ENCODE assay signal across 8 mouse cellular contexts in the genomic region with DNA sequence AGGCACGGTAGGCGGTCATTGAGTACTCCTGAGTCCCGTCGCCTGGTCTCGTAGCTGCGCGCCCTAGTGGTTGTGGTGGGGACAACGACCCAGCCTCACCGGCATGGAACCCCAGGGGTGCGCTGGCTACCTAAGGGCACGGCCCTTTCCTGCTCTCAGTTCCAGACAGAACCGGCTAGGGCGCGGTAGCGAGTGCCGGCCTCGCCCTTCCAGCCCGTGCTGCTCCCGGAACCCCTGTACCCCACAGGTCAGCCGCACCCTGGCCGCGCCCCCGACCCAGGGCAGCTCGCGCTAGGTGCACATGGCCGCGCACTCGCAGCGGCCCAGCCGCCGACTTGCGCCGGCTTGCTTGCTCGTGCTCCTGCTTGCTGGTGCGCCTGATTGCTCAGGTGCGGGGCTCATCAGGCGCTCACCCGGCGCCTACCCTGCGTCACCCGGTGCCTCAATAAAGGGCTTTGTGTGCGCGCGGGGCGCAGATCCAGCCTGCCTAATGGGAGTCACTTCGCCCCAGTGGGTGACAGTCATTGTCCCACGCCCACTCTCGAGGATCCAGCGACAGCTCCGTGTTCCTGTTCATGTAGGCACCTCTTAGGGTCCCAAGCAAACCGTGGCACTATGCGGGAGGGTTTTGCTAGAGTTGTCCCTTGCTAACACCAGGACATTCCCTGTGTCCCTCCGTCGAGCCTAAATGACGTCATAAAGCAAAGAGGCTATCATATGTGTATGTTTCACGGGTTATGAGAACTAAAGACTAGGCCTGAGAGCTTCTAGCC. TPM values are rescaled to one million over a fixed set of nuclear protein-coding genes. Genes with fewer than 3 reads are reported as not detected.
DNase-seq lines count a peak whose midpoint lies in the region; ATAC-seq and TF ChIP-seq lines count a peak whose summit lies in the region.

1700016H13Rik (minus strand) TSS at position 665 of the 773 bp plus-strand sequence.

- H3K36me3 ChIP-seq in embryonic facial prominence, embryonic 15.5 days: no peaks in the 10 kb centered on the region
- H3K36me3 ChIP-seq in heart, embryonic 10.5 days: no peaks in the 10 kb centered on the region
- no peaks in the 10 kb centered on the region for H3K36me3 ChIP-seq in liver, embryonic 12.5 days
- no peaks in the 10 kb centered on the region for H3K36me3 ChIP-seq in myocyte (ENCODE audit: control insufficient read depth, insufficient read depth)
- H3K36me3 ChIP-seq in splenic B cell, adult 2 months (ENCODE audit: control insufficient read depth, insufficient read depth, low read length, poor library complexity, severe bottlenecking): no peaks in the 10 kb centered on the region

- H3K27me3 ChIP-seq in embryonic facial prominence, embryonic 15.5 days: no peaks in the 10 kb centered on the region
- H3K27me3 ChIP-seq in heart, embryonic 10.5 days (ENCODE audit: insufficient read depth, poor library complexity, severe bottlenecking): peaks cover 6% of the 10 kb centered on the region; the same call in 1 of the 2 replicates
- peaks cover 14% of the 10 kb centered on the region for H3K27me3 ChIP-seq in liver, embryonic 12.5 days (replicated peaks)
- peaks cover 10% of the 10 kb centered on the region for H3K27me3 ChIP-seq in myocyte (ENCODE audit: control insufficient read depth, insufficient read depth, insufficient read length)
- no peaks in the 10 kb centered on the region for H3K27me3 ChIP-seq in splenic B cell, adult 2 months (ENCODE audit: control insufficient read depth, insufficient read depth, low read length, poor library complexity, severe bottlenecking)

- H3K9ac ChIP-seq in embryonic facial prominence, embryonic 15.5 days: peak within 1 kb of the TSS; percentile 54
- peak within 1 kb of the TSS; percentile 64 for H3K9ac ChIP-seq in liver, embryonic 12.5 days

- peak within 1 kb of the TSS; percentile 93 for H3K4me2 ChIP-seq in embryonic facial prominence, embryonic 15.5 days (replicated peaks)
- H3K4me2 ChIP-seq in liver, embryonic 12.5 days: peak within 1 kb of the TSS; percentile 96
- H3K4me2 ChIP-seq in myocyte (ENCODE audit: low read depth): peak within 1 kb of the TSS; percentile 58

- DNase-seq in layer of hippocampus, adult 11-12 months (ENCODE audit: low spot score): peak; percentile 43
- DNase-seq in layer of hippocampus, adult 9-10 months (ENCODE audit: low spot score): no peak
- DNase-seq in heart, embryonic 10.5 days (ENCODE audit: low spot score): peak; percentile 80
- DNase-seq in kidney, adult 9 months: peak; percentile 70
- DNase-seq in splenic B cell, adult 2 months (ENCODE audit: low read depth, low spot score): peak; percentile 81

- H3K4me1 ChIP-seq in embryonic facial prominence, embryonic 15.5 days: peaks cover 11% of the 10 kb centered on the region; the same call in 1 of the 2 replicates
- peaks cover 7% of the 10 kb centered on the region; the same call in 1 of the 2 replicates for H3K4me1 ChIP-seq in heart, embryonic 10.5 days
- peaks cover 17% of the 10 kb centered on the region; the same call in 1 of the 2 replicates for H3K4me1 ChIP-seq in liver, embryonic 12.5 days

- 3% methylated on average over 50 of the region's 56 CpGs for WGBS in embryonic facial prominence, embryonic 15.5 days
- WGBS in heart, embryonic 10.5 days: under 1% methylated on average over 56 of the region's 56 CpGs
- 1% methylated on average over 52 of the region's 56 CpGs for WGBS in liver, embryonic 12.5 days (ENCODE audit: insufficient replicate concordance)

- H3K79me2 ChIP-seq in myocyte (ENCODE audit: control insufficient read depth, insufficient read depth): no peaks in the 10 kb centered on the region

- peak within 1 kb of the TSS; percentile 44; the same call in 1 of the 2 replicates for H3K27ac ChIP-seq in embryonic facial prominence, embryonic 15.5 days (replicated peaks)
- peak within 1 kb of the TSS; percentile 88 for H3K27ac ChIP-seq in heart, embryonic 10.5 days
- H3K27ac ChIP-seq in liver, embryonic 12.5 days: no peak within 1 kb of the TSS

- peak within 1 kb of the TSS; percentile 38 for H3ac ChIP-seq in myocyte (ENCODE audit: control insufficient read depth, insufficient read length)

- H3K4me3 ChIP-seq in embryonic facial prominence, embryonic 15.5 days (replicated peaks): peak within 1 kb of the TSS; percentile 55
- H3K4me3 ChIP-seq in heart, embryonic 10.5 days: peak within 1 kb of the TSS; percentile 81
- H3K4me3 ChIP-seq in liver, embryonic 12.5 days: peak within 1 kb of the TSS; percentile 63
- H3K4me3 ChIP-seq in myocyte: peak within 1 kb of the TSS; percentile 8

- no peak for TF ChIP-seq POLR2A in myocyte (IDR thresholded peaks at IDR 0.05; ENCODE audit: insufficient read length, low read depth)

- H3K9me3 ChIP-seq in embryonic facial prominence, embryonic 15.5 days (replicated peaks): no peaks in the 10 kb centered on the region
- H3K9me3 ChIP-seq in heart, embryonic 10.5 days: no peaks in the 10 kb centered on the region
- H3K9me3 ChIP-seq in liver, embryonic 12.5 days (replicated peaks): no peaks in the 10 kb centered on the region

- peak; percentile 84 for ATAC-seq in embryonic facial prominence, embryonic 15.5 days (ENCODE audit: insufficient number of reproducible peaks, low FRiP score, low TSS enrichment, low read depth)
- ATAC-seq in liver, embryonic 12.5 days: peak; percentile 77

TF ChIP-seq in myocyte, 11 proteins besides CTCF, POLR2A, EP300 and RAD21:
- TF ChIP-seq USF1 (IDR thresholded peaks at IDR 0.05; ENCODE audit: low read depth) (no peak), CEBPB (IDR thresholded peaks at IDR 0.05; ENCODE audit: insufficient read depth, poor library complexity, severe bottlenecking) (no peak), MYOD1 (IDR thresholded peaks at IDR 0.05; ENCODE audit: control insufficient read depth in 1 of 3, insufficient read length in 2 of 3, low read depth in 2 of 3) (no peak), SRF (IDR thresholded peaks at IDR 0.05; ENCODE audit: control insufficient read depth, insufficient read length, low read depth) (no peak), MYOG (IDR thresholded peaks at IDR 0.05; ENCODE audit: control insufficient read depth in 1 of 3, insufficient read depth in 1 of 3, insufficient read length in 2 of 3, low read depth in 2 of 3) (no peak), MAX (IDR thresholded peaks at IDR 0.05; ENCODE audit: low read depth) (no peak), POLR2AphosphoS2 (IDR thresholded peaks at IDR 0.05; ENCODE audit: insufficient read length, low read depth) (no peak), E2F4 (IDR thresholded peaks at IDR 0.05; ENCODE audit: insufficient read depth) (no peak), TCF12 (IDR thresholded peaks at IDR 0.05; ENCODE audit: insufficient read depth, poor library complexity, severe bottlenecking) (no peak), REST (IDR thresholded peaks at IDR 0.05; ENCODE audit: insufficient read depth, insufficient read length) (no peak), TCF3 (IDR thresholded peaks at IDR 0.05; ENCODE audit: insufficient read length, low read depth) (no peak)
TF ChIP-seq in myocyte: peak in this region for 0.

RNA-seq across cellular contexts. Expression of gene 1700016H13Rik, which starts in this region (rescaled TPM):
- polyA plus RNA-seq in embryonic facial prominence, embryonic 15.5 days (2015; fragmentation: Nextera tagmentation; extraction: Ambion mirVana): 0.12 and 0.15 TPM in 2 replicates
- 0.42 TPM in 1 of 2 replicates, not detected in the other for polyA plus RNA-seq in heart, embryonic 10.5 days (2016; fragmentation: Nextera tagmentation; extraction: Ambion mirVana)
- not detected in 2 replicates for polyA plus RNA-seq in liver, embryonic 12.5 days (2016; fragmentation: Nextera tagmentation; extraction: Ambion mirVana)
- not detected for polyA plus RNA-seq in myocyte (2012; fragmentation: generic; extraction: Trizol)

Comparison
In these comparisons a context has a peak if more than half of its experiments do, and no peak if none do; other contexts are left out.
1. Peak in ATAC-seq, H3K4me3 ChIP-seq, H3K27ac ChIP-seq, H3K9ac ChIP-seq and H3K4me2 ChIP-seq in embryonic facial prominence, embryonic 15.5 days; RNA of the gene not detected or under 1 TPM.
2. Peak in DNase-seq, H3K4me3 ChIP-seq and H3K27ac ChIP-seq in heart, embryonic 10.5 days; RNA of the gene not detected or under 1 TPM.
3. Peak in ATAC-seq, H3K4me3 ChIP-seq, H3K9ac ChIP-seq and H3K4me2 ChIP-seq in liver, embryonic 12.5 days; RNA of the gene not detected or under 1 TPM.
4. H3K4me3 ChIP-seq: peak in every context shown above with its lines; median percentile 81 in heart, embryonic 10.5 days; 63 in liver, embryonic 12.5 days; 55 in embryonic facial prominence, embryonic 15.5 days; 8 in myocyte.